Mouse (Mus musculus): ENCODE data around the gene Tpp1.
A peak's percentile ranks its signal among the peaks of the same experiment; 100 is the strongest.

GRCm38 (mm10) chr7:105736264-105736901 is 15.7 kb downstream of the Tpp1 start, which contains the start of gene Ilk:
- TF ChIP-seq CTCF (IDR thresholded peaks at IDR 0.05; ENCODE audit: borderline replicate concordance, insufficient read depth, low read length), result no peak
- peak; percentile 73 for TF ChIP-seq POLR2A (IDR thresholded peaks at IDR 0.05; ENCODE audit: low read depth, low read length)

Data from embryonic fibroblast, embryonic 13.5 days (primary cell).